Mouse (Mus musculus): ENCODE data around the gene Vsig10.

Vsig10 gene

DNA sequence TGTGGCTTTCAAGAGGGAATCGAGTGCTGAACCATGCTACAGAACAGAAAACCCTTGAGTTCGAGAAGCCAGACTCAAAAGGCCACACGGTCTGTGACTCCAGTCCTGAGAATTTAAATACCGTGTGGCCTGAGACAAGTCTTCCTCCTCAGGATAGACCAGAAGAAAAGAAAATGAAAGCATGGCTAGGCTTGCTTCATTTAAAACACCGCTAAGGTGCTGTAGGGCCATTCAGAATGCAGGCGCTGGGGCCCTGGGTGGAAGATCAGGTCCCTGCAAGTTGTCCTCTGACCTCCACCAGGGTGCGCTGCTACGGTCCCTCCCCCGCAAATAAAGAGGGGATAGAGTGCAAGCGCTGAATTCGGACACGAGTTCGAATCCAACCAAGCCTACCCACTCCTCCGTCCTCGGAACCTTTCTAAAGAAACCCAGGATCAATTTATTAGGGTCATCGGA is 69.4 kb downstream of the Vsig10 start:
- peak; percentile 62 to 82 for DNase-seq

DNA sequence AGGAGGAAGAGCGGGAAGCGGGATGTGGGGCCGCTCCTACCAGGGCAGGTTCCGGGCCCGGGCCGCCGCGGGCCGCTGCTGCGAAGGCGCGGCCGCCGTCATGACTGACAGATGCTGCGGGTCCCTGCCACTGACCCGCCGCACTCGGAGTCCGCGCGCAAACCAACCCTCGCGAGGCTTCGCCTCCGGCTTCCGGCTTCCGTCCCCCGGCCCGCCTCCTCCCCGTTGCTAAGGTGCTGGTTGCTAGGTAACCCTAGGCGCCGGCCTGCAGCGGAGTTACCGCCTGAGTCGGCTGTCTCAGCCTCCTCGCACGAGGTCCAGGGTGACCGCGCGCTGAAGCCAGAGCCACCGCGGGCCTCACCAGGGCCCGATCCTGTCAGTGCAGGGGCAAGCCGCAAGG is 70.0 kb downstream of the Vsig10 start, which contains the start of gene Rfc5:
Gene Rfc5, minus strand, starts transcription at position 171 of the 400 bp plus-strand sequence.
- peak; percentile 94 for DNase-seq

DNA sequence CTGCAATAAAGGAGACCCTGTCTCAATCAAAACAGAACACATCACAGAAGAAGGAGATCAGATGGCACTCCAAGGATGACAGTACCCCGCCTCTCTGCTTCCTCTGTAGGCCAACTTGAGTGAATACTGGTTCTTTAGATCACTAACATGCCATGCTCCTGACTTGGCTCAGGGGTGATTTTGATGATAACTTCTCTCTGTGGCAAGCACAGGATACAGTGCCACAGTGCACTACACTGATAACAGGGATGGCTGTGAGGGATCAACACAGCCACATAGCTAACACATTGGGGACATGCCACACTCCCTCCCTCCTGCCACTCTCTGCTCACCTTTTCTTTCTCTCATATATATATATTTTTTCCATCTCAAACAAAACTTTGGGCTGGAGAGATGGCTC is 72.0 kb downstream of the Vsig10 start:
- no peak for DNase-seq

DNA sequence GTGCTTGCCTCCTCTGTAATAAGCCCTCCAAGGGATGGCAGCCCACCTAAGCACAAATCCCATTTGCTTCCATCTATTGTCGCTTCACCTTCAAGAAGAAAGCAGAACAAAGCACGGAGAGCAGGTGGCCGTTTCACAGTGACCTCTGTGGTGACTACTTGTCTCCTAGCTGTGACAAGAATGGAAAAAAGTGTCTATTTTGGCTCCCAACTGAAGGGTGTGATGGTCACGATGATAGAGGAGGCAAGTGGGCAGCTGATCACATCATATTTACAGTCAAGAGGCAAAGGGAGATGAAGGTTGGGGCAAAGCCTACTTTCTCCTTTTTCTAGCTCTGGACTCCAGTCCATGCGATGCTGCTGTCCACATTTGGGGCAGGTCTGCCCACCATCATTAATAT is 77.0 kb downstream of the Vsig10 start:
- no peak for DNase-seq

DNA sequence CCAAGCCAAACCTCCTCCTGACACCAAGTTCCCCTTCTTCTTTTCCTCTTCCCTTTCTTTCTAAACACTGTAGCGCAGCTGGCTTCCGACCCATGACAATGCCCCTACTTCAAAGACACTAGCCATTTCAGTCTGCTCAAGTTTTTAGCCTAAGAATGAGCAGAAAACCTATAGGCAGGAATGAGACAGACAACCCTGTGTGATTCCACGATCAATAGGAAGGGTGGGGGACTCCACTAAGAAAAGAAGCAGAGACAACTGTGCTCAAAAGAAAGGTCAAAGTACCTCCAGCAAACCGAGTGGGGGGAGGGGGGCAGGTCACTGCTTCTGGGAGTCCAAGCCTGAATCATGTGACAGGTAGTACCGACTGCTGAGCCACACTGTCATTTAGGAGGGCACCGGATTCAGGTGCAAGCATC is 77.7 kb downstream of the Vsig10 start:
- DNase-seq, result no peak

DNA sequence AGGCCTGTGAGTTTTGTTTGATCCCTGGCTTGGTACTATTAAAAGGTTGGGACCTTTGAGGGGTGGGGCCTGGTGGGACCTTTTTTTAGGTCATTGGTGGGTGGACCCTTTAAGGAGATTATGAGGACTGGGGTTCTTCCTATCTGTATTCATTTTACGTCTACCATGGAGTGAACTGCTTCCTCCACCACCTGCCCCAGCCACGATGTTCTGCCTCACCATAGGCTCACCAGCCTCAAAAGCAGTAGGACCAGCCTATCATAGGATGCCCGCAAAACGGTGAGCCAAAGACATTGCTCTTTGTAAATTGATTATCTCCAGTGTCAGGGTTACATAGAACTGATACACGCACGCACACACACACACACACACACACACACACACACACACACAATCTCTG is 78.5 kb downstream of the Vsig10 start:
- DNase-seq, result no peak

DNA sequence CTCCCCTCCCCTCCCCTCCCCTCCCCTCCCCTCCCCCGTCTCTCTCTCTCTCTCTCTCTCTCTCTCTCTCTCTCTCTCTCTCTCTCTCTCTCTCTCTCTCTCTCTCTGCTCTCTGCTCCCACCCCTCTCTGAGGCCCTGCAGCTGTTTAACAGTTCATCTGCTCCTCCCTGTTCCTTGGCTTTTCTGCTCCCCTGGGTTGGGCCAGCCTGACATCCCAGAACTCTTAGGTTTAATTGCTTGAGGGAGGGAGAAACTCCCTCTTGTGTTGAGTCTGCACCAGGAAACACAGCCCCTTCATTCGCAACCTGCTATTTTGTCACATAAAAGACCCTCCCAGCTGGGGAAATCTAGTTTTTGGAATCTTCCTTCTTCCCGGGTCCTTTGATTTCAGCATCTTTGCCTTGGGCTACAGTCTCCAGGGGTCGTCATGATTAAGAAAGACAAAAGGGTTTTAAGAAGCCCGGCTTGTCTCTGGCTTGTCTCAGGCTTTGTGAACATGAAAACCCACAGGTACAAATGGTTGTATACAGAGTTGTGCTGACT is 79.2 kb downstream of the Vsig10 start:
- DNase-seq, result no peak

DNA sequence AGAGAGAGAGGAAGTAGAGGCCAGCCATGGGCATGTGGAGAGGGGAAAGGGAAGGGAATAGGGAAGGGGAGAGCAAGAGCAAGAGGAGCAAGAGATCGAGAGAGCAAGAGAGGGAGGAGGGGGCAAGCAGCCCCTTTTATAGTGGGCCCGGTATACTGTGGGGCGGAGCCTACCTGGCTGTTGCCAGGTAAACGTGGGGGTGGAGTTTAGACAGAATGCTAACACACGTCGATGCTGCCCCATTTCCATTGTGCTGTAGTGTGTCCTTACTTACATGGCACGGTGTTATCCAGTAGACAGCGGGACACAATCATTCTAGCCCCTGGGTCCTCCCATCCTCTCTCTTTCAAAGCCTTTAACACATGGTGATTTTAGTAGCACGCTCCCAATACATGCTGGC is 80.4 kb downstream of the Vsig10 start:
- DNase-seq, result no peak

DNA sequence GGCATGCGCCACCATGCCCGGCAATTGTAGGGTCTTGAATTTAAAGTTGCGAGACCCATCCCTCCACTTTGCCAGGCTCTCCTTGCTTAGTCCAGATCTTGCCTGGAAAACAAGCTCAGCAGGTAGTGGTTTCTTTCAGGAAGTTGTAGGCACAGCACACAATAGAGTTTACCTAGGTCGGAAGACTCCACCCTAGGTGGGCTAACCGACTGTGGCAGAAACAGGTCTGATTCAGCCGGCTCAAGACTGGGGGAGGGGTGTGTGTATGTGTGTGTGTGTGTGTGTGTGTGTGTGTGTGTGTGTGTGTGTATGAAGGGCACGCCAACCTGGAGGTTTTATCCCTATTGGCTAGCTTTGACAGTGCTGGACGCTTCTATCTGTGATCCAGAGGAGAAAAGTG is 84.7 kb downstream of the Vsig10 start:
- no peak for DNase-seq
